Mouse (Mus musculus): ENCODE measurements around the gene Ctsh.

The Ctsh gene

DNA sequence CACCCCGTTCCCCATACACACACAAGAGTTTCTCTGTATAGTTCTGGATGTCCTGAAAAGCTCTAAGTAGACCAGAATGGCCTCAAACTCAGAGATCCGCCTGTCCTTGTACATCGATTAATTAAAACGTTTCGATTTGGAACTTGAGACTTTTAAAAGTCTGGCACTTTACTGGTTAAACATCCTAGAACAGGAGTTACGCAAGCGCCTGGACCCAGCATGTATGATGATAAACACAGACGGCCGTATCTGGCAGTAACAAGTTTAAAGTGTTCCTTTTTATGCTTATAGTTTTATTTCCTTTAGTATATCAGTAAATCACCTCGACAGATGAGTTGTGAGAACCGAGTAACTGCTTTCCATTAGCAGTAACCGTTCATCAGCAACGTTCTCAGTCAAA lies 59.2 kb downstream of the Ctsh start:
- DNase-seq (ENCODE audit: low spot score in 2 of 2): no peak

DNA sequence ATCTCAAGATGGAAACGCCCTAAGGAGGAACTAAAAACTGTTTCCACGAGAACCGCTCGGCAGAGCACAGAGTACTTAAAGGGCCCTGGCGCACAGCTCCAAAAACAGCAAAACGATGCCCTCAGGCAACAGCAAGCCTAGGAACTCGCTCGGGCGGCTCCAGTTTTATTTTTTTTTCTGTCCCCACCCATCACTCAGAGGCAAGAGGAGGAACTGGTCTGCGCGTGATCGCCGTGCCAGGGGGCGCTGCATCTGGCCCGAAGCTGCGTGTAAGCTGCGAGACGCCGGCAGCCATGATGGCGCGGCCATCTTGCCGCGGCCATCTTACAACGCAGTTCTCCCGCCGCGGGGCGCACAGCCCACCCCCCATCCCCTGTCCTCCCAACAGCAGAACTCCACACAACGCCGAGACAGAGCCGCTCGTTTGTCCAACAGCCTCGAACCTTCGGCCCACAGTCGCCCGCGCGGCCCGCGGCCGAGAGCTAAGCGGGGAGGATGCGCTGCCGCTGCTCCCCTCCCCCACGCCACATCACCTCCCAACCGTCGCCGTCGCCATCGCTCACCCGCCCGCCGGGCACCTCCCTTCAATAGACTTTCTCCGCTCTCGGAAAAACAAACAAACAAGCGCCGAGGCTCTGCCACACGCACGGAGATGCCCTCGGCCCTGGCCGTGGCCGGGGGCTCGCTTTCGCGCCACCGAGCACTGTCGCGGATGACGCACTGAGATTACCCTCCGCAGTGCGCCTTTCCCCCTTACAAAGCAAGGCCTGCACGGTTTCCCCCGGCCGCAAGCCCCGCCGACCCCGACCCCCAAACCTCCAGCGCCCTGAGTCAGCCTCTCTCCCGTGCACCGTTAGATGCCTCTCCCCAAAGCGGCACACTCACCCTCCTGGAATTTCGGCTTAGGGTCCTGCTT lies 60.0 kb downstream of the Ctsh start:
- peak; percentile 89 to 90 for DNase-seq (ENCODE audit: low spot score in 2 of 2)

DNA sequence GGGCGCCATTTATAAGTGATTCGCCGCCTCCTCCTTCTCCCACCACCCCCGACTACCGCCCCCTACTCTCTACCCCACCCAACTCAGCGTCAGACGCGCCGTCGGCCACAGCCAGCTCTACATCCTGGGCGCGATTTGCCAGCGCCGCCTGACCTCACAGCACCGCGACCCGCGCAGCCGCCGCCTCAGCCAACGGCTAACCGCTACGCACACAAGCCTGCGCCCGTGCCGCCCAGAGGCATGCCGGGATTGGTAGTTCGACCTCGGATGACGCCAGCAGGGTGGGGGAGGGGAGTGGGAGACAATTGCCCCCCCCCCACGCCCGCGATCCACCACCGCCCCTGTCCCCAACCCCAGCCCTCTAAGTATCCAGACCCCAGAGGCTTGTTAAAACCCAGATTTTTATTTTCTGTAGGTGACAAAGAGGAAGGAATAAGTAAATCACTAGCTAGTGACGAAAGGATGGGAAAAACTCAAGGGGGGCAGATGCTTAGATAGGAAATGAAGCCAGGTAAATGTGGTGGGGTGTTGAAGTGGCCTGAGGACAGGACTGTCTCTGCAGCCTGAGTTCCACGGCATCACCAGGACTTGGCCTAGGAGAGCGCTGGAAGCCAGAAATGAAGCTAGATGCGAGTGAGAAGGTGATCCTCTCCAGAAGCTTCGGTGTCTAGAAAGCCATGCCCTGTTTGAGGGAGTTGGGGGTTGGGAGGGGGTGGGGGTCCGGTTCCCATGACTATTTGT lies 60.8 kb downstream of the Ctsh start, which contains the start of gene Morf4l1:
TSS of gene Morf4l1 (minus strand) at position 208 of the 741 bp plus-strand sequence.
- DNase-seq (ENCODE audit: low spot score in 2 of 2): peak; percentile 96 to 97

DNA sequence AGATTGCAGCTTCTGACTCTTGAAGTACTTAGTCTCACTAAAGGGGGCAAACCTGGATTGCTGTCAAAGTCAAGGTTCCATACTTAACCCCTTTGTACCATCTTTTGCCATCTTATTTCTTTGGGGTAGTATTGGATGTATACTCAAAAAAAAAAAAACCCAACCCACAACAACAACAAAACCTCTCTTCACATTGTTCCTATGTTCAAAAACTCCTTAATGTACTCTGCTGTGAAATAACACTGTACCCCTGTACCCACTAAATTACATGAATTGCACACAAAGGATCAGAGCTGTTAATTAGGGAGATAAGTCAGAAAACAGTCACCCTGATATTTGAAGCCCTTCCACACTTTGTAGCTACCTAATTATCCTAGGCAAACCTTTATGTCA lies 61.4 kb downstream of the Ctsh start:
- no peak for DNase-seq (ENCODE audit: low spot score in 2 of 2)

DNA sequence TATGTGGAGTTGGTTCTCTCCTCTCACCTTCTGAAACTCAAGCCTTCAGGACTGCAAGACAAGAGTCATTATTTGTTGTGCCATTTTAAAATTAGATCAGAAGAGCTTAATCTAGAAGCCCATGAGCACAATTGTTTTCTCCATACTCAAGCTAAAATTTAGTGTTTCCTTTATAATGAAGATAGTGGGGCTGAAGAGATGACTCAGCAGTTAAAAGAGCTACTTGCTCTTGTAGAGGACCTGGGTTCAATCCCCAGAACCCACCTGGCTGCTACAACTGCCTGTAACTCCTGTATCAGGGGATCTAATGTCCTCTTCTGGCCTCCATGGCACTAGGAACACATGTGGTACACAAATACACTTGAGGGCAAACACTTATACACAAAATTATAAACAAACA lies 63.3 kb downstream of the Ctsh start:
- DNase-seq (ENCODE audit: low spot score in 2 of 2): no peak

DNA sequence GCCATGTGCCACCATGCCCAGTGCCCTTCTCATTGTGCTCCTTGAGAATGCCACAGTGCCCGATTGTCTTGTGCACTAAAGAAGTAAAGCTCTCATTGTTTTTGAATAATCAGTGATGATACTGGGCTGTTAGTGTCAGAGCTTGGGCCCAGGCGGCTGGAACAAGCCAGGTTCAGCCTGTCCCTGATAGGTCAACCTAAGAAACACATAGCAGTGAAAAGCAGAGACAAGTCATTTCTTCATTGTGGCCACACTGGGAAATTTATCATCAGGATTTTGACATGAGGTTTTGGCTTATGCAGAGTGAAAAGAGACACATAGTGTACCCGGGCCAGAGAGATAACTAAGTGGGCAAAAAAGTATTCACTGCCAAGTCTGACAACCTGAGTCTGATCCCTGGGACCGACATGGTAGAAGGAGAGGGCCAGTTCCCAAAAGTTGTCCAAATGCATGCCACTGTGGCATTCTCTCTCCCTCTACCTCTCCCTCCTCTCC lies 68.3 kb downstream of the Ctsh start:
- no peak for DNase-seq (ENCODE audit: low spot score in 2 of 2)

DNA sequence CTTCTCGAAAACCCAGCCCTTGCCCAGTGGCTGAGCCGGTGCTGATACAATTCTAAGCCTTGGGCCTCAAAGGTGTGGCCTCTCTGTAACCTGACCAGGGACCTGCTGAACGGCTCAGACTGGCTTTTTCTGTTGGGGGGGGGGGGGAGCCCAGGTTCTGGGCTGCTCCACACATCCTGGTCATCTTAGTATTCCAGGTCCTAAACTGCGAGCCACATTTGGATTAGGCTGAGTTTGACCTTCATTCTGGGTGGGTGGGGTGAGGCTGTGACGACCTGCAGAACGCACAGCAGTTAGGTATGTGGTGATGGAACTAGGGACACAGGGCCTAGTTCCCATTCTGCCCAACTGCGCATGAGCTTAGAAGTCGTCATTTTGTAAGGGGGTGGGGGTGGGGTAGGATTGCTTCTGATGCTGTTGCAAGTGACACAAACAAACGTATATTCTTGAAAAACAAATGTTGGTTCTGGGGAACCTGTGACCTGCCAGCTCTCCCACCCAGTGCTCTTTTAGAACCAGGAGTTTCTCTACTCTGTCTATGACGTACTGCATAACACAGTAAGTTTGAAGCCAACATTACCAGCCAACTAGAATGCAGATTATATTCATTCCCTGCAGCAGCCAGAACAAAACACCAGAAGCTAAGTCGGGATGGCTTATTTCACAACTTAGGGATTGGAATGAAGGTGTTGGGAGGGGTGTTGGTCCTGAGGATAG lies 70.4 kb downstream of the Ctsh start:
- DNase-seq (ENCODE audit: low spot score in 2 of 2): no peak

DNA sequence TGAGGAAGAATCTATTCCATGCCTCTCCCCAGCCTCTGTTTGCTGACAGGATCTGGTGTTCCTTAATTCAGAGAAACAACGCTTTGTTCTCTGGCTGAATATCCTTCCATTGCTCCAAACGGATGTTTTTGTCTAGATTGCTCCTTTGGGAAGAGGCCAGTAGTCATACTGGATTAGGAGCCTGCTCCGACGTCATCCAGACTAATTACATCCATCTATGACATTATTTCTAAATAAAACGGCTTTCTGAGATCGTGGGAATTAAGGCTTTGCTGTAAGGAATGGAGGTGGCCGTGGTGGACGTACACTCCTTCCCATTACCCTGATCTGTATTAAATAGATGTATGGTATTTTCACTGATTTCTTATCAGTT lies 70.9 kb downstream of the Ctsh start:
- no peak for DNase-seq (ENCODE audit: low spot score in 2 of 2)

Measured in thymus, postnatal 10 days (tissue).